Mouse (Mus musculus): Measurements from ENCODE around the gene Dcpp2. TPM values are rescaled to one million over a fixed set of nuclear protein-coding genes. Genes with fewer than 3 reads are reported as not detected.
"Not testable (repeated sequence)": the region's sequence is repeated elsewhere in the genome, so short reads cannot be mapped to it uniquely, and the experiment has no call there.

Gene Dcpp2
- polyA plus RNA-seq, 1 experiment: not detected

DNA sequence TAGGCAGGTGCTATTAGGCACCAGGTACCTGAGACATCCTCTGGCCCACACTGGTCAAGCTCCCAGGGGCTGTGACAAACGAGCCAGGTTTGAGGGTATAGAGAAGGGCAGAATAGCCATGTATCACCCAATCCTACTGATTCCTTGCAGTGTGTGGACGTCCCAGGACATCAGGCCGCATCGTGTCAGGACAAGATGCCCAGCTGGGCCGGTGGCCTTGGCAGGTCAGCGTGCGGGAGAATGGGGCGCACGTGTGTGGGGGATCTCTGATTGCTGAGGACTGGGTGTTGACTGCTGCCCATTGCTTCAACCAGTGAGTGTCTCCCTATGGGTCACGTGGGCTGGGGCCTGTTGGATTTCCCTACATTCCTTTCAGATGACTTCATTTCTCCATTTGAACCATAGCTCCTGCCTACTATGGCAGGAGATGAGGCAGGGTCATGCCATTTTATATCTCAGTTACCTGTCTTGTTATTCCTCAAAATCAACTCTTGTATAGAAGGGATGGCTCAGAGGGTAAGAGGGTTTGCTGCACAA is 26.4 kb upstream of the Dcpp2 start:
- DNase-seq: no peak
- 79% methylated on average over 10 of the region's 10 CpGs for whole genome bisulfite sequencing
- H3K4me3 ChIP-seq (replicated peaks; ENCODE audit: extremely low read depth, low read depth, low read length): no peak overlapping the region

DNA sequence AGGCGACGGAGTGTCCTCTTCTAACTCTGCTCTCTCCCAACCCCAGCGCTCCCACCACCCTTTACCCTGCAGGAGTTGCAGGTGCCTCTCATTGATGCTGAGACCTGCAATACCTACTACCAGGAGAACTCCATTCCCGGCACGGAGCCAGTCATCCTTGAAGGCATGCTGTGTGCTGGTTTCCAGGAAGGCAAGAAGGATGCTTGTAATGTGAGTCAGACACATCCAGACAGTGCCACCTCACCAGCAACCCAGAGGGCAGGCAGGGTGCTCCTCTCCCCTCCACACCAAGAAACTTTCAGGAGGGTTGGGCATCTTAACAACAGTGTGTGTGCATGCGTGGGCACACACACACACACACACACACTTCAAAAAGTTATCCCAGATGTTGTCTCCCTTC is 23.5 kb upstream of the Dcpp2 start:
- 86% methylated on average over 6 of the region's 6 CpGs for WGBS
- no peak for TF ChIP-seq POLR2A (IDR thresholded peaks at IDR 0.05; ENCODE audit: borderline replicate concordance, extremely low read depth, low read depth, low read length)
- TF ChIP-seq CTCF (IDR thresholded peaks at IDR 0.05; ENCODE audit: insufficient read depth, low read length): no peak
- H3K4me3 ChIP-seq (replicated peaks; ENCODE audit: extremely low read depth, low read depth, low read length): no peak overlapping the region
- no peaks in the 10 kb centered on the region for H3K4me1 ChIP-seq (ENCODE audit: control insufficient read depth, insufficient read depth, low read length)
- DNase-seq: no peak

More for the DNA sequence above, 26.4 kb upstream of the Dcpp2 start:
- no peaks in the 10 kb centered on the region for H3K4me1 ChIP-seq (ENCODE audit: control insufficient read depth, insufficient read depth, low read length)
- TF ChIP-seq POLR2A (IDR thresholded peaks at IDR 0.05; ENCODE audit: borderline replicate concordance, extremely low read depth, low read depth, low read length): no peak
- TF ChIP-seq CTCF (IDR thresholded peaks at IDR 0.05; ENCODE audit: insufficient read depth, low read length): no peak

DNA sequence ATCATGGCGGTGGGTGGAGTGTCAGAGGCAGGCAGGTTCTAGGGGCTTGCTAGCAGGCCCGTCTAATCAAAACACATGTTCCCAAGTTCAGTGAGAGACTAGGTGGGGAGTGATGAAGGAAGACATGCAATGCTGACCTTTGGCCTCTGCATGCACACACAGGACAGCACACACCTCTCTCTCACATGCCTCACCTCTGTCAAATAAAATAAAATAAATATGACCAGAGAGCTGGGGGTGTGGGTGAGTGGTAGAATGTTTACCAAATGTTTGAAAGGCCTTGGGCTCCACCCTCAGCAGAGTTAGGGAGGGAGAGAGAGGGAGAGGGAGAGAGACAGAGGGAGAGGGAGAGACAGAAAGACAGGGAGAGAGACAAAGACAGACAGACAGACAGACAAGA is 22.8 kb upstream of the Dcpp2 start:
- no peak overlapping the region for H3K4me3 ChIP-seq (replicated peaks; ENCODE audit: extremely low read depth, low read depth, low read length)
- no peak for DNase-seq
- 55% methylated on average over 2 of the region's 2 CpGs for WGBS

DNA sequence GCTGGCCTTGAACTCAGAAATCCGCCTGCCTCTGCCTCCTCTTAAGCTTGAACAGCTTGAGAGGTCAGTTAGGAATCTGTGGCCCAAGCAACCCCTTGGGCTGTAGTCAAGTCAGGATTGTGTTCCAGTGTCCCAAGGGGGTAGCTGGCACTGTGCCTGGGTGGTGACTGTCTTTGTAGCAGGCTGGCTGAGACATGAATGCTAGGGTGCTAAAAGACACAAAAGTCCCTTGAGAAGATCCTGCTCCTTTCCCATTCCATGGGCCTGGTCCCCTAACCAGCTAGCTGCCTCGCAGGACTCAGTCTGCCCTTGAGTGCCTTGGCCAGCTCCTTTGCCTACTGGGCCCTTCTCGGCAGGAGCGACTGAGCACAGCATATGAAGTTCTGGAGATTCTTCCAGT is 17.8 kb upstream of the Dcpp2 start:
- 81% methylated on average over 4 of the region's 4 CpGs for WGBS
- H3K4me3 ChIP-seq (replicated peaks; ENCODE audit: extremely low read depth, low read depth, low read length): no peak overlapping the region
- DNase-seq: no peak
- no peak for TF ChIP-seq POLR2A (IDR thresholded peaks at IDR 0.05; ENCODE audit: borderline replicate concordance, extremely low read depth, low read depth, low read length)
- no peak for TF ChIP-seq CTCF (IDR thresholded peaks at IDR 0.05; ENCODE audit: insufficient read depth, low read length)
- no peaks in the 10 kb centered on the region for H3K4me1 ChIP-seq (ENCODE audit: control insufficient read depth, insufficient read depth, low read length)

More for the DNA sequence above, 22.8 kb upstream of the Dcpp2 start:
- no peak for TF ChIP-seq CTCF (IDR thresholded peaks at IDR 0.05; ENCODE audit: insufficient read depth, low read length)
- no peak for TF ChIP-seq POLR2A (IDR thresholded peaks at IDR 0.05; ENCODE audit: borderline replicate concordance, extremely low read depth, low read depth, low read length)
- H3K4me1 ChIP-seq (ENCODE audit: control insufficient read depth, insufficient read depth, low read length): no peaks in the 10 kb centered on the region

DNA sequence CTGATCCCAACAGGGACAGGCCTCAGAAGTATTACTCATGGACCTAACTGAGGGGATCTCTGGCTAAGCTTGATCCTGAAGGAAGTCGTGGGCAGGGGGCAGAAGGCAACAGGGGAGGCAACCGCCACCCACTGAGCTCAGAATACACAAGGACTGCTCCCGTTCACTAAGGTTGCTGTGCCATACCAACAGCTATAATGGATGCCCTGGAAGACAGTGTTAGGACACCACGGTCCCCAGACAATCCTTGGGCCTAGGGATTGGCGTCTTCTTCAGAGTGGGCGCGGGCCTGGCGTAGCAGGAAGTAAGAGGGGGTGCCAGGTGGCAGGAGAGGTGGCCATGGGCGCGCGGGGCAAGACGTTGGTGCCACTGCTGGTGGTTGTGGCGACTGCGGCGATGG is 12.9 kb upstream of the Dcpp2 start, which contains the start of gene Prss21:
Gene Prss21, plus strand, starts transcription at position 301 of the 400 bp plus-strand sequence.
- no peaks in the 10 kb centered on the region for H3K4me1 ChIP-seq (ENCODE audit: control insufficient read depth, insufficient read depth, low read length)
- no peak within 1 kb of the TSS for H3K4me3 ChIP-seq (replicated peaks; ENCODE audit: extremely low read depth, low read depth, low read length)
- 89% methylated on average over 15 of the region's 15 CpGs for WGBS
- no peak for TF ChIP-seq CTCF (IDR thresholded peaks at IDR 0.05; ENCODE audit: insufficient read depth, low read length)
- TF ChIP-seq POLR2A (IDR thresholded peaks at IDR 0.05; ENCODE audit: borderline replicate concordance, extremely low read depth, low read depth, low read length): no peak
- no peak for DNase-seq

DNA sequence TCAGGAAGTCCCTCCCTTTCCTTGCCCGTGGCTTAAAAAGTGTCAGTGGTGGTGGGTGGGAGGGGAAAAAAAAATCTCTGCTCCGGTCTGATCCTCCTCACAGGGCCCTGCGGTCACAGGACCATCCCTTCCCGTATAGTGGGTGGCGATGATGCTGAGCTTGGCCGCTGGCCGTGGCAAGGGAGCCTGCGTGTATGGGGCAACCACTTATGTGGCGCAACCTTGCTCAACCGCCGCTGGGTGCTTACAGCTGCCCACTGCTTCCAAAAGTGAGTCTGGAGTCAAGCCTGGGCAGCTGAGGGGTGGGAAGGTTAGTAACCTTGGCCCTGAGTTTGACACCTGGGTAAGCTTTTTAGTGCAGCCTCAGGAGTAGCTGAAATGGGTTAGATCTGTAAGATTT is 12.2 kb upstream of the Dcpp2 start:
- DNase-seq: no peak
- WGBS: 81% methylated on average over 11 of the region's 11 CpGs
- no peaks in the 10 kb centered on the region for H3K4me1 ChIP-seq (ENCODE audit: control insufficient read depth, insufficient read depth, low read length)
- no peak for TF ChIP-seq CTCF (IDR thresholded peaks at IDR 0.05; ENCODE audit: insufficient read depth, low read length)
- TF ChIP-seq POLR2A (IDR thresholded peaks at IDR 0.05; ENCODE audit: borderline replicate concordance, extremely low read depth, low read depth, low read length): no peak
- no peak overlapping the region for H3K4me3 ChIP-seq (replicated peaks; ENCODE audit: extremely low read depth, low read depth, low read length)

DNA sequence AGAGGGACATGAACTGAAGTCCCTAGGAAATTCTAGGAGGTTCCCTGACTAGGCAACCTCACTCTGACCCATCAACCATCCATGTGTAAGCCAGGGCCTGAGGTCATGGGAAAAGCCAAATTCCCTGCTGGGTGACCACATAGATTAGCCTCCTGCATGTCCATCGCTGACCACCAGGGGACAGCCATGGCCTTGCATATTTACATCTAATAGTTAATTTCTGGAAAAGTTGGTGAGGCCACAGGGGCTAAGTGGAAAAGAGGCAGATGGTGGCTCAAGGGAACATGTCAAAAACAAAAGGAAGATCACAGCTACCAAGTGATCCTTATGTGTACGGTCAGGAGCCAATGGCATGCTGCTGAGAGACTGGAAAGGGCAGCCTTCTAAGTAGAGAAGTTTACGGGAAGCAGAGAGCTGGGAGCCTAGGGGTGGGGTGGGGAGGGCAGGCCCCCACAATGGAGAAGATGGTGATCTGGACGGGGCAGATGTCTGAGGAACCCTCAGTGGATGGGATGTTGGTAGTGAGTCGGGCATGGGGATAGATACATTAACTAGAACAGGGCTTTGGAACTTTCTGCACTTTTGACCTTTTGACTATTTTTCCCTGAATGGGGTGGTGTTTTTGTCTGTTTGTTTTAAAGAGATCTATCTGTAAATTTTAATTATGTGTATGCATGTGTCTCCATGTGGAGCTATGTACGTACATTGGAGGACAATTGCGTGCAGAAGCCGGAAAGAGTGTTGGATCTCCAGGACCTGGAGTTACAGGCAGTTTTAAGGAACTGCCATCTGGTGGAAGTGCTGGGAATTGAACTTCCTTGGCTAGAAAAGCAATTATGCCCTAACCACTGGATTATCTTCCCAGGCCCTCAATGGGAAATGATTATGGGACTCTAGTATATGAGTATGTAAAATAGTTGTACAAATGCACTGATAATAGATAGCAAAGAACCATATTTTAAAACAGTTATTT is 6.5 kb upstream of the Dcpp2 start:
- DNase-seq: peak; percentile 42
- TF ChIP-seq CTCF (IDR thresholded peaks at IDR 0.05; ENCODE audit: insufficient read depth, low read length) (peak; percentile 84), POLR2A (IDR thresholded peaks at IDR 0.05; ENCODE audit: borderline replicate concordance, extremely low read depth, low read depth, low read length) (no peak)
- H3K4me1 ChIP-seq (ENCODE audit: control insufficient read depth, insufficient read depth, low read length): no peaks in the 10 kb centered on the region
- 31% methylated on average over 8 of the region's 8 CpGs for WGBS
- H3K4me3 ChIP-seq (replicated peaks; ENCODE audit: extremely low read depth, low read depth, low read length): no peak overlapping the region

DNA sequence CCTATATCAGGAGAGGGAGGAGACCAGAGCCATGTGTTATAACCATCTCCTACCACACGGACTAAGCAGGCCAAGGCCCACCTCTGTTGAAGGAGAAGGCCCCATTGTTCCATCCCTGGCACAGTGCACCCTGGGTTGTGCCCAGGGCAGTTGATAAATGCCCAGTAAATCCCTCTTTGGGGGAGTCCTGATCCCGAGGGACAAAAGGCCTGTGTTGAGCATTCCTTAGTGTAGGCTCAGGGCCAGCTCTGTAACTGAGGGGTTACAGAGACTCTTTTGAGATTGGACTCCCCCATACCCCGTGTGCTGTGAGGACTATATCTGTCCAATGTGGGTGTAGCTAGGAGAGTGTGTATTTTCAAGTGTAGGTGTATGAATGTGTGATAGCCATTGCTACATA is 3.9 kb upstream of the Dcpp2 start:
- no peak overlapping the region for H3K4me3 ChIP-seq (replicated peaks; ENCODE audit: extremely low read depth, low read depth, low read length)
- TF ChIP-seq CTCF (IDR thresholded peaks at IDR 0.05; ENCODE audit: insufficient read depth, low read length) (no peak), POLR2A (IDR thresholded peaks at IDR 0.05; ENCODE audit: borderline replicate concordance, extremely low read depth, low read depth, low read length) (no peak)
- 55% methylated on average over 3 of the region's 3 CpGs for WGBS
- H3K4me1 ChIP-seq (ENCODE audit: control insufficient read depth, insufficient read depth, low read length): no peaks in the 10 kb centered on the region
- DNase-seq: no peak

DNA sequence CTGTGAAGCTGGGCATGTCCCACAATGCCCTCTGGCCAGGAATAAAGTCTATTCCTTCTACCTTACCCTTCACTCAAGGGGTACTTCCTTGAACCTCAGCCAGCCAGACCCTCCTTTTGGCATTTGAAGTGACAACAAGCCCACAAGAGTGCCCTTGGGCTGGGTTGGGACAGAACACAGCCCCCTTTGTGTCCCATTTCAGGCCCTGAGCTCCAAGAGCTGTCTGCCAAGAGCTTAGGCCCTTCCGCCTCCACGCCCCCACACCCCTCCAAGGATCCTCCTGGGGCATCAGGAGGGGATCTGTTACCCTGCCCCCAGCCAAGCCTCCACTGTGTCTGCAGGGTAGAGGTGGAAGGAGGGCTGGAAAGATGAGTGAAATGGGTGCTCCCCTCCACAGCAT is 3.5 kb upstream of the Dcpp2 start:
- H3K4me1 ChIP-seq (ENCODE audit: control insufficient read depth, insufficient read depth, low read length): no peaks in the 10 kb centered on the region
- TF ChIP-seq POLR2A (IDR thresholded peaks at IDR 0.05; ENCODE audit: borderline replicate concordance, extremely low read depth, low read depth, low read length): no peak
- TF ChIP-seq CTCF (IDR thresholded peaks at IDR 0.05; ENCODE audit: insufficient read depth, low read length): no peak
- no peak overlapping the region for H3K4me3 ChIP-seq (replicated peaks; ENCODE audit: extremely low read depth, low read depth, low read length)
- DNase-seq: no peak
- WGBS: 87% methylated on average over 2 of the region's 2 CpGs

DNA sequence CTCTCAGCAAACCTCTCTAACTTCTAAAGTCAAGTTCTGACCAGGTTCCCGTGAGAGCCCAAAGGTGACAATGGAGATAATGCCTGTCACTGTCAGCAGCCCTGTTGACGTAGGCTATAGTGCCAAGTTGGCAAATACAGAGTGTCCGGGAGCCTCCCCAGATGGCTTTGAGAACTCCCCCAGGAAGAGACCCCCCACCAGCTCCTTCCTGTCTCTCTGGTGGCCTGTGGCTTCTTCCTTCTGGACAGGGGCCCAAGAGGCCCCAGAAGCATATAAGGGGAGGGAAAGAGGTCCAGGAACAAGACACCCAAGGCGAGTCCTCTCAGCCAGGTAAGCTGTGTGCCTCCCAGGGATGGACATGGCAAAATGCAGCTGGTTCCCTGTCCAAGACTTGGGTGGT is 36.5 kb downstream of the Dcpp2 start, which contains the start of gene Dcpp3:
Gene Dcpp3, plus strand, starts transcription at position 301 of the 400 bp plus-strand sequence.
- not testable (repeated sequence) for DNase-seq; H3K4me3 ChIP-seq (replicated peaks; ENCODE audit: extremely low read depth, low read depth, low read length); H3K4me1 ChIP-seq (ENCODE audit: control insufficient read depth, insufficient read depth, low read length)
- 43% methylated on average over 4 of the region's 4 CpGs for WGBS
